ENCODE assay signal across 8 mouse cellular contexts in the genomic region with DNA sequence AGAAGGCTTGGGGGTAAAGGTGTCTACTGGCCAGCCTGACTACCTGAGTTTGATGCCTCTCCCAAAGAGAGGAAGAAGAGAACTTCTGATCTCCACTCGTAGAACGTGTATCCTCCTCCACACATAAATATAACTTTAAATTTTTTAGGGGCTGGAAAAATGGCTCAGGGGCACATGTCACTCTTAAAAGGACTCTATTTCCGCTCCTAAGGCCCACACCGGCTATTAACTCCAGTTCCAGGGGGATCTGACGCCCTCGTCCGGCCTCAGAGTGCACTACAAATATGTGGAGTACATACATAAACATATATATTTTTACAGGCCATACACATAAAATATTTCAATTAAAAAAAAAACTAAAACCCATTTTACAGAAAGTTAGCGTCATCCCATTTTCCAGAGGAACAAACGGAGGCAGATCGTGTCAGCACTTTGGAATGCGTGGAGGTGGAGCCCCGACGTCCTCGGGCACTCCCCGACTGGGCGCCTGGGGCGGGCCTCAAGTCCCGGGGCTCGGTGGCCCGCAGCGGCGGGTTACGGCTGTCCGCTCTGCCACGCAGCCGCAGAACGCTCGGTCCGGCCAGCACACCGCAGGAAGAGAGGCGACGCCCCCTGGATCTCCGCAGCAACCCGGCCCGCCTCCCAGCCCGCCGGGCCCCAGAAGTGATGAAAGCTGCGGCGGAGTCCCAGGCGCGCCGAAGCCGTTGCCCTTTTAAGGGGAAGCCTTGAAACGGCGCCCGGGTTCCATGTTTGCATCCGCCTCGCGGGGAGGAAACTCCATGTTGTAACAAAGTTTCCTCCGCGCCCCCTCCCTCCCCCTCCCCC. TPM values are rescaled to one million over a fixed set of nuclear protein-coding genes. Genes with fewer than 3 reads are reported as not detected.
A peak's percentile ranks its signal among the peaks of the same experiment; 100 is the strongest.
DNase-seq lines count a peak whose midpoint lies in the region; ATAC-seq and TF ChIP-seq lines count a peak whose summit lies in the region.

A gene (plus strand): TSS at position 586 of the 825 bp plus-strand sequence.

- no peak for TF ChIP-seq CTCF in Patski (IDR thresholded peaks at IDR 0.05)

- peak; percentile 75 for DNase-seq in Patski (ENCODE audit: low read depth, low spot score)
- DNase-seq in cerebellum, postnatal 14 days = peak; percentile 96 to 97
- peak; percentile 91 to 92 for DNase-seq in frontal cortex, postnatal 25 days (ENCODE audit: low spot score in 2 of 2)
- DNase-seq in hindbrain, embryonic 14.5 days (ENCODE audit: low spot score) = peak; percentile 96
- peak; percentile 92 to 95 for DNase-seq in layer of hippocampus, postnatal 36 days
- DNase-seq in lung, postnatal 36 days = peak; percentile 98
- DNase-seq in retina, postnatal 1 day = peak; percentile 98
- peak; percentile 84 to 98 for DNase-seq in urinary bladder, adult 18-20 months (ENCODE audit: low spot score in 2 of 2)

- H3K9me3 ChIP-seq in hindbrain, embryonic 14.5 days (ENCODE audit: control insufficient read depth, low read length) = no peaks in the 10 kb centered on the region

- POLR2A ChIA-PET in Patski (lab: Charles Lee) = interaction anchor here (0.6 kb wide), 1 partner anchor 136 kb away, joined by 3 read pairs; no protein-coding TSS in a partner anchor

- peaks cover 17% of the 10 kb centered on the region for H3K4me1 ChIP-seq in hindbrain, embryonic 14.5 days (replicated peaks; ENCODE audit: control insufficient read depth, insufficient read depth, low read length)

- in situ Hi-C loops in Patski (cut with MboI; ENCODE audit: low pct_unique_long_range_greater_than_20kb) = no loop called here

- H3K4me3 ChIP-seq in hindbrain, embryonic 14.5 days (replicated peaks; ENCODE audit: low read length) = peak within 1 kb of the TSS; percentile 91

- H3K27ac ChIP-seq in hindbrain, embryonic 14.5 days = peak within 1 kb of the TSS; percentile 86

- CTCF ChIA-PET in Patski (lab: Charles Lee) = no interaction called here

- ATAC-seq in Patski = peak; percentile 75
- ATAC-seq in hindbrain, embryonic 14.5 days (ENCODE audit: low FRiP score) = peak; percentile 84

- 3% methylated on average over 47 of the region's 51 CpGs for WGBS in hindbrain, embryonic 14.5 days

- peaks cover 12% of the 10 kb centered on the region; the same call in 1 of the 2 replicates for H3K36me3 ChIP-seq in hindbrain, embryonic 14.5 days (replicated peaks; ENCODE audit: control insufficient read depth, insufficient read depth)

- H3K9ac ChIP-seq in hindbrain, embryonic 14.5 days = peak within 1 kb of the TSS; percentile 81

- H3K4me2 ChIP-seq in hindbrain, embryonic 14.5 days (replicated peaks) = peak within 1 kb of the TSS; percentile 95

- H3K27me3 ChIP-seq in Patski = no peaks in the 10 kb centered on the region
- H3K27me3 ChIP-seq in hindbrain, embryonic 14.5 days (ENCODE audit: control insufficient read depth, insufficient read depth, low read length) = peaks cover 15% of the 10 kb centered on the region

RNA-seq across cellular contexts. Expression of the gene that starts here (rescaled TPM):
- 81.9 TPM for polyA plus RNA-seq in Patski (2021)
- 20.3 and 20.8 TPM in 2 replicates for polyA plus RNA-seq in hindbrain, embryonic 14.5 days (2014; fragmentation: Nextera tagmentation; extraction: Ambion mirVana)
- 10 to 100 TPM; 25.9 to 28.4 TPM for total RNA-seq in layer of hippocampus, postnatal 36 days (2021)

Comparison
In these comparisons a context has a peak if more than half of its experiments do, and no peak if none do; other contexts are left out.
1. Peak in every context shown above with its lines: DNase-seq, ATAC-seq, H3K4me3 ChIP-seq and H3K27ac ChIP-seq.